Mouse (Mus musculus) layer of hippocampus, postnatal 14 days (tissue): ENCODE measurements around the gene Gm12790. TPM values are rescaled to one million over a fixed set of nuclear protein-coding genes. Genes with fewer than 3 reads are reported as not detected.
"Not testable (repeated sequence)": the region's sequence is repeated elsewhere in the genome, so short reads cannot be mapped to it uniquely, and the experiment has no call there.

Source experiments
- DNase-seq, 2 experiments: peaks; one replicate each; pipeline ENCODE4 v3.0.0; 2021 to 2022; ENCODE audit warnings: low spot score in 2 of 2, mixed read lengths in 1 of 2
- long read RNA-seq, 2 experiments: library from polyadenylated mRNA; stranded (forward); transcript quantifications; one replicate each; pipeline ENCODE4 v2.0.0; 2021
- total RNA-seq, 2 experiments: library from RNA; stranded (reverse); gene quantifications; 2 replicates each; pipeline ENCODE4 v1.2.3; 2021

Gene Gm12790
- not detected for total RNA-seq
- long read RNA-seq, experiment 1, result 0 reads
- long read RNA-seq, experiment 2, result 0 reads

GRCm38 (mm10) chr4:101980949-101981348, at the start of gene Gm12790:
Gene Gm12790 (minus strand): TSS chr4:101981049.
- DNase-seq, result not testable (repeated sequence)

DNA sequence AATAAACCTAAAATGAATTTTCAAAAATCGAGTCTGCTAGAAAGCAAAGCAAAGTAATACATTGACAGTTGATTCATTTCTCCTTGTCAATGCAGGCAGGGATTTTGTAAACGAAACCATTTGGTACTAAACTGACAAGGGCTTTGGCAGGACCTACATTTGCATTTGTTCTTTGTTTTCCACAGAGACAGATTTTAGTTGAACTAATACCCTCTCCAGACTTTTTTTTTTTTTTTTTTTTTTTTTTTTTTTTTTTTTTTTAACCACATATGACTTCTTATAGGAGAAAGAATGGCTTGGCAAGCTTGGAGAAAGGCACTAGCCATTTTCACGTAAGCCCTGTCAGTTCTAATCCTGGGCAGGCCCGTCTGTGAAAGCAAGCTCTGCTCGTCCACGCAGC, 45.8 kb upstream of the Gm12790 start:
- DNase-seq, result peak in 1 of 2 experiments; percentile 10

- DNase-seq, result peak; percentile 66 to 82
Measured at GRCm38 (mm10) chr4:101998267-101998922, 17.5 kb upstream of the Gm12790 start.

DNA sequence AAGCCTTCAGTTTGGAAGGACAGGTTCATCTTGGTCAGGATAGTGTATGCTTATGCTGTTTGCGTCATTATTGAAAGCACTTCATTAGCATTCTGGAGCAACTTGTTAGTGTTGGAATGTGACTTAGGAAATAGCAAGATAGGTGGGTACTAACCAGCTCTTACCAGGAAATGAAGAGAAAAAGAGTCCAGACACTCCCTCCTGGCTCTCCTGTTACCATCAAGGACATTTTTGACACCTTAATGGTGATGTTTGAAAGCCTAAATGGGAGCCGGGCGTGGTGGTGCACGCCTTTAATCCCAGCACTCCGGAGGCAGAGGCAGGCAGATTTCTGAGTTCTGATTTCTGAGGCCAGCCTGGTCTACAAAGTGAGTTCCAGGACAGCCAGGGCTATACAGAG, 16.6 kb upstream of the Gm12790 start:
- no peak for DNase-seq

DNA sequence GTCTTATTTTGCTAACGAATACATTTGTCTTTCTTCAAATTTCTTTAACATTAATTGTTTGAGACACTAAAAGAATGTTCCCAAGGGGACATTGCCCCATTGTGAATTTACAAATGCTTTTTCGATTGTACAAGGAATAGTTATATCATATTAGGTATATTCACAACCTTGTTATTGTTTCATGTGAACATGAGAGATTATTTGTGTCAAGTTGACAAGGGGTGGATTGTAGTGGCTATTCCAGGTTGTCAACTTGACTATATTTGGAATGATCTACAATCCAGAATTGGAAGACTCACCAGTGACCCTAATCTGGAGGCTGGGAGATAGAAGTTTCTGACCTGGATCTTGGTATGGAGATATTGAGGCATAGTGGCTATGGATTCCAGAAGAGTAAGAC, 5.5 kb upstream of the Gm12790 start, which contains the start of gene Gm12789:
Gene Gm12789, plus strand, starts transcription at position 301 of the 400 bp plus-strand sequence.
- DNase-seq, result not testable (repeated sequence)

DNA sequence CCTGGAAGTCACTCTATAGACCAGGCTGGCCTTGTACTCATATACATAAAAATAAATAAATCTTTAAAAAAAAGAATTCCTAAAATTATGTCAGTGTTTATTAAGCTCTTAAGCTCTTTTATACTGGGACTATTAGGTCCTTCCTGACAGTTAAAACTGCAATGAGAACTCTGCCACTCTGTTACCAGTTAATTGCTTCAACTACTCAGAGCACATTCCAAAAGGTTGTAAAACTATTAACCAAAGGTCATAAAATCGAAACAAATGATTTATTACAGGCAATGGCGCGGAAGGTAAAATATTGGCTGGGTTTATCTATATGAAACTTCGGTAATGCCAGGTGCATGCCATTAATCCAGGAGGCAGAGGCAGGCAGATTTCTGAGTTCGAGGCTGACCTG, 4.8 kb upstream of the Gm12790 start:
- no peak for DNase-seq

- DNase-seq, result not testable (repeated sequence)
Measured at GRCm38 (mm10) chr4:101940107-101940506, 40.7 kb downstream of the Gm12790 start, which contains the start of gene Gm12794. Gene Gm12794 (plus strand): TSS chr4:101940407.

Other genes with a start within 250 kb of the Gm12790 start
- not detected for gene B020004J07Rik, start 137.0 kb downstream of the Gm12790 start, total RNA-seq
- gene C130073F10Rik, start 87.3 kb downstream of the Gm12790 start, total RNA-seq, result not detected
- gene Gm12800, start 71.9 kb downstream of the Gm12790 start, total RNA-seq, result not detected
- gene Gm12794, start 40.6 kb downstream of the Gm12790 start, total RNA-seq, result not detected
- not detected for gene Gm12789, start 5.6 kb upstream of the Gm12790 start, total RNA-seq
- 10 to 100 TPM; 61.5 to 68.9 TPM for gene Pde4b, start 106.5 kb upstream of the Gm12790 start, total RNA-seq